Comparison of ENCODE assay signal across 8 mouse cellular contexts in the genomic region with DNA sequence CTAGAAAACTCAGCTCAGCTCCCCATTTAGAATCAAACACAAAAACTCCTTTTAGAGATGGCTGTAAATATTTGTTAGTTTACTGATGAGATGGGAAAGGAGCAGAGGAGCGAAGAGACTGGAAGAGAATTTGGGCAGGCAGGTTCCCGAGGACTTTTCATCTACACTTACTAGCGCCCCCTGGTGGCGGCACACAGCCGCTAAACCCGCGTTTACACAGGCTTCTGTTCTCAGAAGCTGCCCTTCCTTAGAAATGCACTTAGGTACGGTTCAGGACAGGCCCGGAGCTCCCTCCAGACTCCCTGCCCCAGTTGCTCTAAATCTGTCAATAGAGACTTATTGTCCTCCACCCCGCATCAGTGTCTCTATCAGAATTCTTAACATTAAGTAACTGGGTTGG.
DNase-seq lines count a peak whose midpoint lies in the region; ATAC-seq and TF ChIP-seq lines count a peak whose summit lies in the region.

No protein-coding gene starts in this region.

- H3K27ac ChIP-seq in kidney, embryonic 16.5 days (ENCODE audit: low read length): no peak overlapping the region
- H3K27ac ChIP-seq in liver, embryonic 11.5 days (ENCODE audit: low read depth, low read length): no peak overlapping the region
- no peak overlapping the region for H3K27ac ChIP-seq in olfactory bulb, adult 2 months (ENCODE audit: insufficient read depth, low read depth, low read length)

- peak; percentile 87 for TF ChIP-seq CTCF in olfactory bulb, adult 2 months (IDR thresholded peaks at IDR 0.05; ENCODE audit: insufficient read depth, low read depth, low read length)

- no peak overlapping the region for H3K4me2 ChIP-seq in kidney, embryonic 16.5 days (replicated peaks; ENCODE audit: low read depth, low read length)
- no peak overlapping the region for H3K4me2 ChIP-seq in liver, embryonic 11.5 days

- no peak overlapping the region for H3K4me3 ChIP-seq in kidney, embryonic 16.5 days (ENCODE audit: low read length)
- H3K4me3 ChIP-seq in liver, embryonic 11.5 days (ENCODE audit: low read depth, low read length): no peak overlapping the region
- no peak overlapping the region for H3K4me3 ChIP-seq in olfactory bulb, adult 2 months (ENCODE audit: insufficient read depth, low read depth, low read length)

- TF ChIP-seq POLR2A in olfactory bulb, adult 2 months (IDR thresholded peaks at IDR 0.05; ENCODE audit: insufficient read depth, low read depth, low read length): no peak

- H3K36me3 ChIP-seq in kidney, embryonic 16.5 days (ENCODE audit: insufficient read depth, low read length): no peaks in the 10 kb centered on the region
- H3K36me3 ChIP-seq in liver, embryonic 11.5 days (ENCODE audit: control insufficient read depth, insufficient read depth, low read length): no peaks in the 10 kb centered on the region

- no peaks in the 10 kb centered on the region for H3K27me3 ChIP-seq in kidney, embryonic 16.5 days (ENCODE audit: insufficient read depth, low read length)
- no peaks in the 10 kb centered on the region for H3K27me3 ChIP-seq in liver, embryonic 11.5 days (replicated peaks; ENCODE audit: control insufficient read depth, insufficient read depth, low read length)

- ATAC-seq in kidney, embryonic 16.5 days (ENCODE audit: low FRiP score, low TSS enrichment): 0 out of 2 replicates have a peak, but pooled peaks have one; percentile 65
- peak; percentile 31; the same call in 1 of the 2 replicates for ATAC-seq in liver, embryonic 11.5 days (replicated peaks; ENCODE audit: low FRiP score)

- DNase-seq in 3134 (ENCODE audit: extremely low read depth, insufficient read length, low spot score) (peak; percentile 14), ZHBTc4 (ENCODE audit: low read depth, low spot score) (peak; percentile 89)
- peak; percentile 72 to 80 for DNase-seq in cerebellum, postnatal 4 days (ENCODE audit: low spot score in 2 of 2)
- peak; percentile 25 for DNase-seq in gastrocnemius, postnatal 25 days
- peak; percentile 68 for DNase-seq in liver, embryonic 11.5 days (ENCODE audit: low spot score)
- DNase-seq in testis, postnatal 14 days (ENCODE audit: low spot score): peak; percentile 73

- H3K9me3 ChIP-seq in kidney, embryonic 16.5 days (ENCODE audit: low read length): no peaks in the 10 kb centered on the region
- H3K9me3 ChIP-seq in liver, embryonic 11.5 days (ENCODE audit: control insufficient read depth, low read length): no peaks in the 10 kb centered on the region; the same call in 1 of the 2 replicates

- no peak overlapping the region for H3K9ac ChIP-seq in kidney, embryonic 16.5 days (replicated peaks; ENCODE audit: low read length)
- H3K9ac ChIP-seq in liver, embryonic 11.5 days (ENCODE audit: low read depth, low read length): no peak overlapping the region

- no peaks in the 10 kb centered on the region for H3K4me1 ChIP-seq in kidney, embryonic 16.5 days (ENCODE audit: insufficient read depth, low read length)
- no peaks in the 10 kb centered on the region for H3K4me1 ChIP-seq in liver, embryonic 11.5 days (replicated peaks; ENCODE audit: control insufficient read depth, insufficient read depth, low read length)
- H3K4me1 ChIP-seq in olfactory bulb, adult 2 months (ENCODE audit: control insufficient read depth, insufficient read depth, low read length): no peaks in the 10 kb centered on the region

- 10% methylated on average over 10 of the region's 10 CpGs for WGBS in kidney, embryonic 16.5 days
- WGBS in liver, embryonic 11.5 days: 9% methylated on average over 10 of the region's 10 CpGs
- WGBS in olfactory bulb, adult 2 months: 6% methylated on average over 10 of the region's 10 CpGs

Comparison
In these comparisons a context has a peak if more than half of its experiments do, and no peak if none do; other contexts are left out.
1. DNase-seq: peak in every context shown above with its lines; median percentile 89 in ZHBTc4; 76 in cerebellum, postnatal 4 days; 73 in testis, postnatal 14 days; 68 in liver, embryonic 11.5 days; 25 in gastrocnemius, postnatal 25 days; 14 in 3134.